Mouse (Mus musculus) lung, postnatal 0 days (tissue): ENCODE measurements at regions not wholly inside any gene's neighbourhood (a gene's known extent, or its start where the extent isn't known, plus 50 kb on each side); places are given as distances from the start of the nearest gene placed in this dataset.

Experiments
- ATAC-seq: fragments of 200-750 bp; cut with Nextera tagmentation; 2 replicates; pipeline ENCODE4 v1.8.0; 2017; ENCODE audit warnings: moderate library complexity
- DNase-seq: peaks from one replicate; pipeline ENCODE4 v3.0.0-alpha.2; 2016; ENCODE audit warnings: low spot score
- H3K27ac ChIP-seq: fragments of 300-500 bp; sonication (generic); 2 replicates; pipeline ENCODE4 v1.5.1; 2014; ENCODE audit warnings: antibody characterized with exemption, mild to moderate bottlenecking, low read length, mixed read lengths
- H3K27me3 ChIP-seq: fragments of 300-500 bp; sonication (generic); replicated peaks from 2 replicates; pipeline ENCODE4 v1.6.1; 2014; ENCODE audit warnings: low read length, mixed read lengths; ENCODE audit not compliant: insufficient read depth
- H3K36me3 ChIP-seq: fragments of 300-500 bp; sonication (generic); 2 replicates; pipeline ENCODE4 v1.6.1; 2014; ENCODE audit warnings: low read length, mixed read lengths; ENCODE audit not compliant: insufficient read depth
- H3K4me1 ChIP-seq: fragments of 300-500 bp; sonication (generic); 2 replicates; pipeline ENCODE4 v1.6.1; 2014; ENCODE audit warnings: antibody characterized with exemption, low read depth, low read length, mixed read lengths; ENCODE audit not compliant: insufficient read depth
- H3K4me2 ChIP-seq: fragments of 300-500 bp; sonication (generic); replicated peaks from 2 replicates; pipeline ENCODE4 v1.6.1; 2014; ENCODE audit warnings: low read depth, mild to moderate bottlenecking, low read length, moderate library complexity, mixed read lengths
- H3K4me3 ChIP-seq: fragments of 300-500 bp; sonication (generic); 2 replicates; pipeline ENCODE4 v1.5.1; 2014; ENCODE audit warnings: low read depth, low read length
- H3K9ac ChIP-seq: fragments of 300-500 bp; sonication (generic); replicated peaks from 2 replicates; pipeline ENCODE4 v1.6.1; 2014; ENCODE audit warnings: low read depth, mild to moderate bottlenecking
- H3K9me3 ChIP-seq: fragments of 300-500 bp; sonication (generic); 2 replicates; pipeline ENCODE4 v1.6.1; 2016; ENCODE audit warnings: low read length, mixed read lengths
- CTCF ChIP-seq: IDR thresholded peaks from 2 replicates; pipeline ENCODE4 v1.5.1; 2016; ENCODE audit warnings: antibody characterized with exemption, mild to moderate bottlenecking
- EP300 ChIP-seq: IDR thresholded peaks from 2 replicates; pipeline ENCODE4 v1.6.1; 2016; ENCODE audit warnings: antibody characterized with exemption, mild to moderate bottlenecking, control low read depth
- WGBS: fragments of 180-500 bp; shearing (Covaris S2); extraction: QIAGEN DNeasy Blood & Tissue Kit; methylation state at CpG from one replicate; pipeline ENCODE4 v1.1.7; 2014; 5-methylcytosine and 5-hydroxymethylcytosine counted together

- no peaks in the 10 kb centered on the region for H3K27me3 ChIP-seq
- H3K9ac ChIP-seq: no peak overlapping the region
- no peaks in the 10 kb centered on the region for H3K4me1 ChIP-seq
- H3K36me3 ChIP-seq: no peaks in the 10 kb centered on the region
- H3K4me3 ChIP-seq: no peak overlapping the region
- DNase-seq: no peak
- ATAC-seq: no peak
- H3K27ac ChIP-seq: no peak overlapping the region
- TF ChIP-seq EP300 (no peak), CTCF (no peak)
- no peaks in the 10 kb centered on the region for H3K9me3 ChIP-seq
- H3K4me2 ChIP-seq: no peak overlapping the region
- 91% methylated on average over 7 of the region's 7 CpGs for WGBS
Measured at GRCm38 (mm10) chr14:102902236-102902635, 80.2 kb downstream of the Kctd12 start.

DNA sequence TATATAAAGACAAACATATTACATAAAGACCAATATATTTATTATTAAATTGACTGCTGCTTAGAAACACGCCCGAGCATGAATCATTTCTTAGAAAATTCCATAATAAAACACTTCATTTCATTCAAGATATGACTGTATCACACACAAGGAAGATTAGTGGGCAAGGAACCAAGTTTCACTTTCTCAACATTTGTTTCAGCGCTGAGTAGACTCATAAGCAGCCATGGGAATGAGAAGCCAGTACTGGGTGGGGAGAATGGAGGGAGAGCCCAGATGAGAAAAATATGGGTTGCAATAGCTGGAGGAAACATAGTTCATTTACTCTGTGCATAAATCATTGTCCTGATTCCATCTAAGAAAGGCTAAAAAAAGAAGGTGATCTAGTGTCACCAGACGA lies 84.0 kb downstream of the Kctd12 start:
- H3K9ac ChIP-seq: no peak overlapping the region
- no peak overlapping the region for H3K4me3 ChIP-seq
- ATAC-seq: peak; percentile 32; the same call in 1 of the 2 replicates
- H3K4me1 ChIP-seq: no peaks in the 10 kb centered on the region
- no peaks in the 10 kb centered on the region for H3K9me3 ChIP-seq
- H3K4me2 ChIP-seq: no peak overlapping the region
- no peak overlapping the region for H3K27ac ChIP-seq
- TF ChIP-seq CTCF: no peak
- TF ChIP-seq EP300: no peak
- H3K27me3 ChIP-seq: no peaks in the 10 kb centered on the region
- WGBS: 66% methylated on average over 4 of the region's 4 CpGs
- no peaks in the 10 kb centered on the region for H3K36me3 ChIP-seq
- DNase-seq: peak; percentile 62

GRCm38 (mm10) chr14:102897039-102897438 lies 85.4 kb downstream of the Kctd12 start:
- Histone ChIP-seq H3K4me2 (no peak overlapping the region), H3K4me3 (no peak overlapping the region), H3K36me3 (no peaks in the 10 kb centered on the region), H3K9ac (no peak overlapping the region), H3K9me3 (no peaks in the 10 kb centered on the region), H3K27ac (no peak overlapping the region), H3K4me1 (no peaks in the 10 kb centered on the region), H3K27me3 (no peaks in the 10 kb centered on the region)
- DNase-seq (no peak), ATAC-seq (no peak)
- TF ChIP-seq EP300 (no peak), CTCF (no peak)
- WGBS: 82% methylated on average over 1 of the region's 1 CpGs

GRCm38 (mm10) chr14:102896527-102896926 lies 85.9 kb downstream of the Kctd12 start:
- Histone ChIP-seq H3K27me3 (no peaks in the 10 kb centered on the region), H3K4me2 (no peak overlapping the region), H3K9me3 (no peaks in the 10 kb centered on the region), H3K36me3 (no peaks in the 10 kb centered on the region), H3K4me1 (no peaks in the 10 kb centered on the region), H3K27ac (no peak overlapping the region), H3K9ac (no peak overlapping the region), H3K4me3 (no peak overlapping the region)
- DNase-seq: no peak
- ATAC-seq: no peak
- 78% methylated on average over 3 of the region's 3 CpGs for WGBS
- no peak for TF ChIP-seq CTCF
- TF ChIP-seq EP300: no peak

DNA sequence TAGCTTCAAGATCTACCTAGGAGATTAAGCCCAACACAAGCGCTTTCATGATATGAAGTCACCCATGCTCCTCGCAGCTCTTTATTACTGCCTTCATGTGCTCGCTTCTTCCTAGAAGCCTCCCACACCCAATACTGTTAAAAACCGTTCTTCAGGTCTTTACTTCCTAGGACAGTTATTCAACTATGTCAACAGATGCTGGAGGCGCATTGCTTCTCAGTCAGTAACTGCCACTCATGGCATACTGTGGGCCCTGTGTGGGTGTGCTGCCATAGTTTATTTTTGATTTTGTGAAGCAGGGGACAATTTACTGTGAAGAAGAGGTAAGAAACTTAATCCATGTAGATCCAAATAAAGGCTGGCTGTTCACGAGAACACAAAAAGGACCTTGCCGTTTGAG lies 89.2 kb downstream of the Kctd12 start:
- Histone ChIP-seq H3K4me1 (no peaks in the 10 kb centered on the region), H3K9me3 (no peaks in the 10 kb centered on the region), H3K27ac (no peak overlapping the region), H3K4me2 (no peak overlapping the region), H3K9ac (no peak overlapping the region), H3K27me3 (no peaks in the 10 kb centered on the region), H3K4me3 (no peak overlapping the region), H3K36me3 (no peaks in the 10 kb centered on the region)
- WGBS: 89% methylated on average over 7 of the region's 7 CpGs
- no peak for ATAC-seq
- no peak for DNase-seq
- no peak for TF ChIP-seq EP300
- no peak for TF ChIP-seq CTCF

- Histone ChIP-seq H3K4me2 (no peak overlapping the region), H3K27me3 (no peaks in the 10 kb centered on the region), H3K9ac (no peak overlapping the region), H3K9me3 (no peaks in the 10 kb centered on the region), H3K36me3 (no peaks in the 10 kb centered on the region), H3K27ac (no peak overlapping the region), H3K4me1 (no peaks in the 10 kb centered on the region), H3K4me3 (no peak overlapping the region)
- TF ChIP-seq CTCF: no peak
- TF ChIP-seq EP300: no peak
- DNase-seq: no peak
- 62% methylated on average over 4 of the region's 4 CpGs for WGBS
- no peak for ATAC-seq
Measured at GRCm38 (mm10) chr14:102891552-102891951, 90.9 kb downstream of the Kctd12 start.

GRCm38 (mm10) chr14:102885240-102885598 lies 97.2 kb downstream of the Kctd12 start:
- TF ChIP-seq CTCF (no peak), EP300 (no peak)
- WGBS: 90% methylated on average over 2 of the region's 2 CpGs

More at GRCm38 (mm10) chr14:102885240-102885598, 97.2 kb downstream of the Kctd12 start:
- no peak for ATAC-seq
- no peak overlapping the region for H3K27ac ChIP-seq
- no peak for DNase-seq
- H3K4me2 ChIP-seq: no peak overlapping the region
- H3K9ac ChIP-seq: no peak overlapping the region
- H3K4me3 ChIP-seq: no peak overlapping the region
- H3K9me3 ChIP-seq: no peaks in the 10 kb centered on the region
- H3K4me1 ChIP-seq: peaks cover 5% of the 10 kb centered on the region; the same call in 1 of the 2 replicates
- H3K27me3 ChIP-seq: no peaks in the 10 kb centered on the region
- no peaks in the 10 kb centered on the region for H3K36me3 ChIP-seq
